Mouse (Mus musculus): ENCODE results near the gene Vmn1r62. TPM values are rescaled to one million over a fixed set of nuclear protein-coding genes. Genes with fewer than 3 reads are reported as not detected.
"Not testable (repeated sequence)": the region's sequence is repeated elsewhere in the genome, so short reads cannot be mapped to it uniquely, and the experiment has no call there.

Gene Vmn1r62
- not detected in 2 replicates for polyA plus RNA-seq (2012; rRNA removed)

- WGBS, result no CpG with 5 or more reads among the region's 1 CpGs
- H3K27me3 ChIP-seq (ENCODE audit: control insufficient read depth, insufficient read depth, low read length); H3K4me1 ChIP-seq (replicated peaks; ENCODE audit: control insufficient read depth, insufficient read depth, low read length); DNase-seq; H3K36me3 ChIP-seq (ENCODE audit: control insufficient read depth, insufficient read depth, low read length); H3K4me3 ChIP-seq (ENCODE audit: control insufficient read depth, insufficient read depth, low read length); H3K27ac ChIP-seq (ENCODE audit: control insufficient read depth, insufficient read depth, low read length): not testable (repeated sequence)
Observed at GRCm38 (mm10) chr7:5673331-5673730, at the start of gene Vmn1r62. Gene Vmn1r62, plus strand, starts transcription at chr7:5673631.

Other genes starting within 250 kb of the Vmn1r62 start
- not detected in 2 replicates for gene Vmn1r59, start 216.9 kb upstream of the Vmn1r62 start, polyA plus RNA-seq (2012; rRNA removed)
- gene Vmn2r28, start 179.7 kb upstream of the Vmn1r62 start, polyA plus RNA-seq (2012; rRNA removed), result not detected in 2 replicates
- not detected in 2 replicates for gene Vmn1r60, start 126.3 kb upstream of the Vmn1r62 start, polyA plus RNA-seq (2012; rRNA removed)
- not detected in 2 replicates for gene Vmn1r61, start 60.3 kb upstream of the Vmn1r62 start, polyA plus RNA-seq (2012; rRNA removed)
- gene Vmn1r63, start 131.8 kb downstream of the Vmn1r62 start, polyA plus RNA-seq (2012; rRNA removed), result not detected in 2 replicates
- gene Vmn1r64, start 210.9 kb downstream of the Vmn1r62 start, polyA plus RNA-seq (2012; rRNA removed), result not detected in 2 replicates

Measured in thymus, adult 2 months (tissue).